Mouse (Mus musculus): ENCODE data around the gene Dydc1. TPM values are rescaled to one million over a fixed set of nuclear protein-coding genes. Genes with fewer than 3 reads are reported as not detected.

Dydc1 gene
- total RNA-seq, 4 experiments from 2014 or later, result 0.37 TPM; not detected in 3

- no peak for DNase-seq
These were observed 28.0 kb downstream of the Dydc1 start for GRCm38 (mm10) chr14:41100712-41101111.

DNA sequence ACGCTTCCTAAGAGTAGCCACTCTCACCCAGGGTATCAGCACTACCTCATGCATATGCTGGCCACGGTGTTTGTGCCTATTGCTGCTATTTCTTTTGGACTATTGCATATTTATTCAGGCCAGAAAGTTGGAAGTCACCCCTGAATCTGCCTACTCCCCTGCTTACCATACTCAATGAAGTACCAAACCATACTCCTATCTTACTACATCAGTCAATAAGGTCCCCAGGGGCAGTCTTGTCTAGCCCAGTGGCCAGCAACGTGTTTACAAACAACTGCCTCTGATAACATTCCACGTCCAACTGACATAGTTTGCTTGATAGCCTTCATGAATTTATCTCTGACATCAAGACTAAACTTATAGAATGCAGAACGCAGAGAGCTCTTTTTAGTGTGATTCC lies 28.5 kb downstream of the Dydc1 start:
- DNase-seq, result no peak

DNA sequence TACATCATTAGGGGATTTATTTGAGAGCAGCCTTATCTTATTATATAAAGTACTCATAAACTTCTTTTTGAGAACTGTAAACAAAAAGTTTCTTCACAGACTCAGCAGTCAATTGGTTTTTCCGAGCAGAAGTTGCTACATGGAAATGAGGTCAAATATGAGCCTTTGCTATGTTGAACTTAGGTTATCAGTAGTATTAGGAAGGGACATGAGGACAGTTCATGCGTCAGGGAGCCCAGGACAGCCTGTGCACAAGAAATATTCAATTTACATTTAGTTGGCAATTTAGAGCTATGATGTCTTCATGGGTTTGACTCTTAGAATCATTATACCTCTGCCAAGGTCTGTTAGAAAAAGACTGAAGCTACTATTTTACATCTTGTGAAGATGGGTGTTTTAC lies 29.6 kb downstream of the Dydc1 start:
- no peak for DNase-seq

GRCm38 (mm10) chr14:41104853-41105444 lies 32.2 kb downstream of the Dydc1 start, which contains the start of gene Mat1a:
Gene Mat1a, plus strand, starts transcription at chr14:41105035.
- DNase-seq, result no peak

DNA sequence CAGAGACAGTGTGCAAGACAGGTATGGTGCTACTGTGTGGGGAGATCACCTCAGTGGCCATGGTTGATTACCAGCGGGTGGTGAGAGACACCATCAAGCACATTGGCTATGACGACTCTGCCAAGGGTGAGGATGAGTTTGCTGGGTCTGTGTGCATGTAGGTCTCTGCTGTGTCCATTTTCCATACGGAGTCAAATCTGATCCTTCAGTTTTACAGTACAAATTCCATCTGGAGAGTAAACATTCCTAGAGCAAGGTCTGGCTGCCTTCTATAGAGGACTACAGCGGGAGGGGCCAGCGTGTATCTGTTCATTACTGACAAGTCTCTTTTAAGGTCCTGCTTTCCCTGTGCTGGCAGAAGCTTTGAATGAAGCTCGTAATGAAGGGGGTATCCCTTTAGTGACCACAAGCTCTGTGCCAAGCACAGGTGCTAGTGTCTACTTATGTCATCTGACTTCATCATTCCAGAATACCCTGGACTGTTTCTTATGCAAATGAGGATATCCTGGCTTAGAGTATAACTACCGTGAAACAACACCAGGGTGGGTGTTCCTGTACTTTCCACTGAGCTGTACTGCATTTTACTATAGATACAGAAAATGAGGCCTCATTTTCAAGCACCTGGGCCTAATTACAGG lies 38.4 kb downstream of the Dydc1 start:
- DNase-seq, result no peak

- DNase-seq, result no peak
These were observed 40.2 kb downstream of the Dydc1 start for GRCm38 (mm10) chr14:41112944-41113343.

- DNase-seq, result no peak
These were observed 43.6 kb downstream of the Dydc1 start for GRCm38 (mm10) chr14:41116271-41116670.

- DNase-seq, result no peak
These were observed 52.0 kb downstream of the Dydc1 start for GRCm38 (mm10) chr14:41124683-41125082.

GRCm38 (mm10) chr14:41127997-41128396 lies 55.3 kb downstream of the Dydc1 start:
- no peak for DNase-seq

DNA sequence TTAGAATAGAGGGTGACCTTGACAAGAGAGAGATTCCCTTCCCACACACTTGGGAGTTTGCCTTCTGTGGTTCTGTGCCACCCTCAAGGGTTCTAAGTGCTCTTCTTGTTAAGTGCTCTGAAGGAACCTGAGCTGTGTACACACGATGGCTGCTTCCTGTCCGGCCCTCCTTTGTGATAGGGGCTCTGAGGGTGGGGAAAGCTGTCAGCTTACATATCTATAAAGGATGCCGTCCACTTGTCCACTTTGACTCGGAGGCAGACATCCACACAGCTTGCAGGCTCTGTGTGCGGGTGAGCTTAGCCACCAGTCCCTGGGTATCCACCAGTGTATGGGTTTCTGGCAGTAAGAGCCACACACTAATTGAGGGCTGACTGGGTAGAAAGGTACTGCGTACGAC lies 58.8 kb downstream of the Dydc1 start, which contains the start of gene Sftpa1:
Sftpa1 (plus strand) TSS at position 243 of the 400 bp plus-strand sequence.
- no peak for DNase-seq

GRCm38 (mm10) chr14:41137006-41137405 lies 64.3 kb downstream of the Dydc1 start:
- no peak for DNase-seq

DNA sequence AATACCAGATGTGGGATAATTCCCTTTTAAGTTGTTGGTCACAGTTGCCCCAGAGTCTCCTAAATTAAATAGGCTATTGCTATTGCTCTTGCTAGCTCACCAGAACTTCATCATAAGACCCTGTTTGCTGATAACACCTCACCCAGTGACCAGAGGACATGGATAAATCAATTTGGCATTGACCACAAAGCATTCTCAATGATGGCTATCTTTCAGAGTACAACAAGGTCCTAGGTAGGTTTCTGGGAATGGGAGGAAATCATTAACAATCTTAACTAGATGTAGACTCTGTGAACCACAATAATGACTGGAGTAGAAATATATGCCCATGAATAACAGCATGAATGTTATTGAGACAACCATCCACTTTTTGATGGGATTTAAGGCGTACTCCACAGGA lies 68.0 kb downstream of the Dydc1 start:
- no peak for DNase-seq

Other genes with a start within 250 kb of the Dydc1 start
- 1 to 10 TPM; 1.6 to 2.7 (median 2.4) TPM for gene Sh2d4b, start 179.6 kb upstream of the Dydc1 start, total RNA-seq (2022)
- gene Tspan14, start 106.1 kb upstream of the Dydc1 start, total RNA-seq (2022), result 10 to 100 TPM; 31.2 to 34.6 (median 33.0) TPM
- 10 to 100 TPM; 39.2 to 77.5 (median 71.6) TPM for gene Fam213a, start 59.1 kb upstream of the Dydc1 start, total RNA-seq (2022)
- 1 to 10 TPM in 3 of 4 experiments, under 1 TPM in 1; 0.93 to 2.4 (median 1.6) TPM for gene Dydc2, start 3.7 kb upstream of the Dydc1 start, total RNA-seq (2022)
- gene Mat1a, start 32.1 kb downstream of the Dydc1 start, total RNA-seq (2022), result 1 to 10 TPM in 1 of 4 experiments, under 1 TPM in 1, not detected in 2; 0.70 to 1.0 TPM
- gene Sftpa1, start 58.9 kb downstream of the Dydc1 start, total RNA-seq (2022), result 1 to 10 TPM in 1 of 4 experiments, under 1 TPM in 3; 0.18 to 1.0 (median 0.44) TPM
- gene Mbl1, start 78.5 kb downstream of the Dydc1 start, total RNA-seq (2022), result not detected
- not detected for gene Sftpd, start 112.2 kb downstream of the Dydc1 start, total RNA-seq (2022)
- gene Gm2832, start 205.9 kb downstream of the Dydc1 start, total RNA-seq (2022), result not detected

All from adrenal gland, adult 8-10 months (tissue).